Mouse (Mus musculus) embryonic fibroblast, embryonic 13.5 days (primary cell): Measurements from ENCODE around the gene Arid3b.

Experiments
- CTCF ChIP-seq: IDR thresholded peaks from 2 replicates; pipeline ENCODE4 v1.5.1; 2011; ENCODE audit warnings: mild to moderate bottlenecking, control low read depth, low read length, moderate library complexity, borderline replicate concordance; ENCODE audit not compliant: insufficient read depth
- POLR2A ChIP-seq: IDR thresholded peaks from 2 replicates; pipeline ENCODE4 v1.6.1; 2011; ENCODE audit warnings: low read depth, mild to moderate bottlenecking, control low read depth, low read length, moderate library complexity

GRCm38 (mm10) chr9:57797456-57797855 is 39.1 kb downstream of the Arid3b start:
- TF ChIP-seq CTCF (no peak), POLR2A (no peak)
